Mouse (Mus musculus) common myeloid progenitor, adult 5-6 weeks (primary cell): Measurements from ENCODE around the gene P2rx6. TPM values are rescaled to one million over a fixed set of nuclear protein-coding genes. Genes with fewer than 3 reads are reported as not detected.
"Not testable (repeated sequence)": the region's sequence is repeated elsewhere in the genome, so short reads cannot be mapped to it uniquely, and the experiment has no call there.

Source experiments
- ATAC-seq: replicated peaks from 2 replicates; pipeline ENCODE4 v1.8.0; 2016; ENCODE audit warnings: low read depth, mild to moderate bottlenecking, moderate TSS enrichment, inconsistent platforms; ENCODE audit not compliant: poor library complexity, severe bottlenecking
- total RNA-seq: library from RNA; stranded (forward); fragments of 200-1000, 187-1606 nt; gene quantifications from 2 replicates; pipeline ENCODE4 v1.2.3, GENCODE M21; 2017

P2rx6 gene
- total RNA-seq = 0.05 TPM in 1 of 2 replicates, not detected in the other

DNA sequence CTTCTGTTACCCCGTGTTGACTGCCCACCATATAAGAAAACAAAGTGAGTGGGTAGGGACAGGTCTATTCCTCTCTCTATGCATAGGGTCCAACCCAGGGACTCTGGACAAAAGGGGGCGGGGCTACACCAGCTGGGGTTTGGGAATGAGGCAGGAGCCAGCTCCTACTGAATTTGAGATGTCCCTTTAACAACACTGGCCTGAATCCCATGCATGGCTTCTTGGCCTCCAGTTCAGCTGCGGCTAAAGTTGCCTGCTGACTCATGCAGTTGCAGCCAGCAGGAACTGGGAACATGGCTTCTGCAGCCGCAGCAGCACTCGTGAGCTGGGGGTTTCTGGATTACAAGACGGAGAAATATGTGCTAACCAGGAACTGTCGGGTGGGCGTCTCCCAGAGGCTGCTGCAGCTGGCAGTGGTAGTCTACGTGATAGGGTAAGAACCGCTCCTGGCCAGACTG, at the start of gene P2rx6:
TSS of gene P2rx6 (plus strand) at position 135 of the 458 bp plus-strand sequence.
- ATAC-seq = peak; percentile 70

DNA sequence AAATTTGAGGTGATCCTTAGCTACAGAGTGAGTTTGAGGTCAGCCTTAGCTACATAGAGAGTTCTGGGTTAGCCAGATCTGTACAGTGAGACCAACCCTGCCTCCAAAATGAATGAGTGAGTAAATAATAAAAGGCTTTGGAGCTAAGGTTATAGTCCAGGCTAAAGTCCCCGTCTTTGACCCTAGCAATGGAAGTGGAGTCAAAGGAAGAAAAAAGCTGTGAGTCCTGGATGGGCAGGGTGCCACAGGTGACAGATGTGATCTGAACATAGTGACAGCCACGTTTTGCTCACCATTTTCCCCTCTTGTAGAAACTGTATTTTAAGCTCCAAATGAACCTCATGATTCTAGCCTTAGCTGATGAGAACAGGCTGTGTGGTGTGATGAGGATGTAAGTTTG, 42.8 kb upstream of the P2rx6 start:
- ATAC-seq = no peak

DNA sequence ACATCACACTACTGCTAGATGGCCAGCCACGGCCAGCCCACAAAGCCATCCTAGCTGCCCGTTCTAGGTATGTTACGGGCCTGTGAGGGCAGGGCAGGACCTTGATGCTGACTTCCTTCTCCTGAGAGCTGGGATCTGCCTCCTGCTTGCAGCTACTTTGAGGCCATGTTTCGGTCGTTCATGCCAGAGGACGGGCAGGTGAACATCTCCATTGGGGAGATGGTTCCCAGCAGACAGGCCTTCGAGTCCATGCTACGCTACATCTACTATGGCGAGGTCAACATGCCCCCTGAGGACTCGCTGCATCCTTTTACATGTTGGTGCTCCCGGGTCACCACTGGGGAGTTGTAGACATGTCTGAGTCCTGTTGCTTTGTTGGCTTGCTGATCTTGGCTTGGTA, 37.5 kb upstream of the P2rx6 start:
- ATAC-seq = no peak

DNA sequence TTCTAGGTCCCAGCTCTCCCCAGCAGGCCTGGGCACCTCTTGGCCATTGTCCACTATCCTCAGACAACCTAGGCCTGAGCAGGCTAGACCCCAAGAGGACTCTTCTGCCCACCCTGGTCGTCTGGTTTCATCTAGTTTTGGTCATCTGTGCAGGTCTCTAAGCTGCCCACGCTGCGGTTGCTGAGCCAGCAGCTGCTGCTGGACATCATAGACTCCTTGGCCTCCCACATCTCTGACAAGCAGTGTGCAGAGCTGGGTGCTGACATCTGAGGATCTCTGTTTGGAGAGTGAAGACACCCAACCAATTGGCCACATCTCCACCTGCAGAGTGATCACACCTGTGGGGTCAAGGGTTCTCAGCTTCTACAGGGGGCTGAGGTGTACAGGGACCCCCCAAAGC, 36.2 kb upstream of the P2rx6 start:
- ATAC-seq = no peak

DNA sequence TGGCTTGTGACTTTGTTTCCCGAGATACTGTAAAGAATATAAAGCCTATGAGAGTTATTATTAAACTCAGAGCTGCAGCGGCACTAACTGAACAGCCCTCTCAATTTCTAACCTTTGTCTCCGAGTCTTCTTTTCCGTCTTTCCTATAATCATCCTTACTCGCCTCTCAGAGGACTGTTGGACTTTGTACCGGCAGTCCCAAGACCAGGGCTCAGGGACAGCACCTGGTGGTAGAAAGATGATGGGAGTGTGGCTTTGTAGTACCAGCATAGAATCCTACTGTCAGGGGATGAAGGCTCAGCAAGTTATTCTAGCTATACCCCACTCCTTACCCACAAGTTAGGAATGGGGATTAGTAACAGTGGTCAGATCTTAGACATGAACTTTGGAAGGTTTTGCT, 35.5 kb upstream of the P2rx6 start:
- no peak for ATAC-seq

DNA sequence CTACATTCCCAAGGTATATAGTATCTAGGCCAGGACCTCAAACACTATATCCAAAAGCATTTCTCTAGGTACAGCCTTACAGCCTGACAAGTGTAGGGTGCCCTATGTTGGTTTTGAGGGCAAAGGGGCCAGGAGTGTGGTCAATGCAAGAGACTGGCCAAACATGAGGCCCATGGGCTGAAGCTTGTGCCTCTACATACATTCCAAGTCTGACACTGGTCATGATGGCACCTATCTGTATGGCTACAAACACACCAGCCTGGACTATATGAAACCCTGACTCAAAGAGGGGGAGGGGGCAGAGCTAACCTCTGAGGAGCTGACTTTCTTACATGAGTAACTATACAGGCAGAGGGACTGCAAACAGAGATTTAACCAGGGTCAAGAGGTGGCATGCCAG, 34.1 kb upstream of the P2rx6 start:
- no peak for ATAC-seq

DNA sequence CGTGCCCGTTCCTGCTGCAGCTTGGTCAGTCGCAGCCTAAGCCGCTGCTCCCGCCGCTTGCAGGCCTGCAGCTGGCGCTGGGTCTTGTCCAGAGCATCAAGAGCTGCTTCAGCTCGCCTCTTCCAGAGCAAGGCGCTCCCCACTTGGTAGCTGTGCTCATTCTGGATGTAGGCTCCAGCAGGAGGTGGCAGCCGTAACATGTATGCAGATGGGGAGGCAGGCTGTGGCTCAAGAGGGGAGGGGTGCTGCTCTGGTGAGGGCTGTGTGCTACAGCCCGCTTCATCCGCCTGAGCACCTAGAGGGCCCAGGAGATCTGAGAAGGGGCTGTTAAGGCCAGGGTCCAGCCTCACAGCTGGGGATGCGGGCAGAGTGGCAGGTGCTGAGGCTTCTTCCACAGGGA, 33.4 kb upstream of the P2rx6 start:
- ATAC-seq = no peak

DNA sequence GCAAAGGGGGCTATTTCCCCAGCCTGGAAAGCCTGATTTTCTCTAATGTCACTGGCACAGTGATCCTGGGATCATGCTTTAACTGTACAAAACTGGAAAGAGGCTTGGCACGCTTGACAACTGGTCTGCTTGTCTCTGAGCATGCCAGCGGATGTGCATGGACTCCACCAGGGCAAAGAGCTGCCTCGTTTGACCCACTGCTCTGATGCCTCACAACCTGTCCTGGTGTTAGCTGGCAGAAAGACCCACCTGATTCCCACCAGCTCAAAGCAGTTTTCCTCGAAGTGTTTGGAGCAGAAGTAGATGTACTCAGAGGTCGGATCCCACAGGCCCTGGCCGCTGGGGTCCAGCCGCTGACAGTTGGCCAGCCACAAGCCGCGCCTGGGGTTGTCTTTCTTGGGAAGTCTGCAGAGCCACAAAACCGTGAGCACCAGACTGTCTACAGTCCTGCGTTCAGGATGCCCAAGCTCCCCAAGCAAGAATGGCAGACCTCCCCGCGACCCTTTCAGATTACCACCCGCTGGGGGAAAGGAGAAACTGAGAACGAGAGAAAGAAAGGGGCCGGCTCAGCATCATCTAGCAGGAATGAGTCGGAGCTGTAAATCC, 31.6 kb upstream of the P2rx6 start:
- ATAC-seq = no peak

DNA sequence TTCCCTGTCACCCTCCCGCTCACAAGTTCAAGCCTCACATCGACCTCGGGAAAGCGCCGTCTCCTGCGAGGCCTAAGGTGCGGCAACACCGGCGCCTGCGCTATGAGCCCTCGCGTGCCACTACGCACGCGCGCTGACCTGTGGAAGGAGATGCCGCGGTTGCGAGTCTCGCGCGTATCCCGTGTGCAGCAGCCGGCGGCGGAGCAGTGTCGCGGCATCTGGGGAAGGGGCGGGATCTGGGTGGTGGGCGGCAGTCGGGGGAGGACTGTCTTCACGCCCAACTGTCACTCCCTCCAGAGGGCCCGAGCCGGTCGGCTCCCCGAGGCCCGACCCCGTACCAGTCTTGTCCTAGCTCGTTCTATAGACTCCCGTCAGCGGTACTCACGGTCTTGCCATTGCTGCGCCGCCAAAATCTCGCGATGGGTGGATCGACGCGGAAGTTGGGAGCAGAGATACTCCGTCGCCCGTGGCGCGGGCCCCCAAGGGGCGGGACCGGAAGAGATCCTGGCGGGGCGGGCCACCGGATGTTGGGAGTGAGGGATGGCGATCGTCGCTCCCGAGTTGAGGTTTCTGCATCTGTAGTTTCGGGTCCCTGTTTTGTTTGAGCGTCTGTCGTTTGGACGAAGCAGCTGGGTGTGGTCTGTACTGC, 30.9 kb upstream of the P2rx6 start, which contains the start of gene Thap7:
TSS of gene Thap7 (minus strand) at position 497 of the 649 bp plus-strand sequence.
- ATAC-seq = peak; percentile 88

DNA sequence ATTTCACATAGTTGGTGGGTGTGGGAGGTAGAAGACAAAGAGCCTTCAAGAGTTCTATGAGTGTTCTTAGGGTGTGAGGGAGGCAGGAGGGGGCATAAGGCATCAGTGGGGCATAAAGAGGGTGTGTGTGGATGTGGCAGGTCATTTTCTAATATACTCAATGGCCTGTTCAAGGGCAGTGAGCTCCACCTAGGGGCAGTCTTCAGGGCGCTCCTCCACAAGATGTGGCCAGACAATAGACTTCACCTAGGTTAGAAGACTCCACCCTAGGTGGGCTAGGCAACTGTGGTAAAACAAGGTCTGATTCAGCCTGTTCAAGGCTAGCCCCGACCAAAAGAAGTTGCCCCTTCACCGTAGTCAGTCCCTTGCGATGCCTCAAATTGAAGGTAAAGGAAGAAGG, 29.4 kb upstream of the P2rx6 start:
- peak; percentile 35 for ATAC-seq

DNA sequence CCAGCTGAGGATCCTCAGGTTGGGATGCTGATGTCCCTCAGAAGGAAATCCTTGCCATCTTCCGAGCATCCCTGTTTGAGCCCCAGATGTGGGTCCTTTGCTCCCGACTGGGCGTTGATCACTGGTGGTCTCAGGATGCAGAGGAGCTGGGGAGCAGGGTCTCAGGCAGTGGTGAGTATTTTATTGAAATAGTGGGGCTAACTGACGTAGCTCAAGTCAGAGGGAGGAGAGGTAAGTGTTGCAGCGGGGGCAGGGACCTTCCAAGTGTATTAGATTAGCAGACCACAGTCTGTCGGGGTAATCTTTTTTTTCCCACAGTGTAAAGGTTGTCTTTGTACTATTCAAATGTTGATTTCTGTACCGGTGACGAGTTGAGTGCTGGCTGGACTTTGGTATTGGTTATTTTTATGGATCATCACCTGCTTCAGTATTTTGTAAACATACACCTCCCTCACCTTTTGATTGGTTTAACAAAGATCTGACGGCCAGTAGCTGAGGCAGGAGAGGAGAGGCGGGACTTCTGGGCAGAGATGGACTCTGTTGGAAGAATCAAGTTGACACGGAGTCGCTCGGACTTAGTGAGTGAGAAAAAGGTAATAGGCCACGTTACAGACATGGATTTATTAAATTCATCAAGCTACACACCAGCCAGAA, 28.9 kb upstream of the P2rx6 start:
- no peak for ATAC-seq

DNA sequence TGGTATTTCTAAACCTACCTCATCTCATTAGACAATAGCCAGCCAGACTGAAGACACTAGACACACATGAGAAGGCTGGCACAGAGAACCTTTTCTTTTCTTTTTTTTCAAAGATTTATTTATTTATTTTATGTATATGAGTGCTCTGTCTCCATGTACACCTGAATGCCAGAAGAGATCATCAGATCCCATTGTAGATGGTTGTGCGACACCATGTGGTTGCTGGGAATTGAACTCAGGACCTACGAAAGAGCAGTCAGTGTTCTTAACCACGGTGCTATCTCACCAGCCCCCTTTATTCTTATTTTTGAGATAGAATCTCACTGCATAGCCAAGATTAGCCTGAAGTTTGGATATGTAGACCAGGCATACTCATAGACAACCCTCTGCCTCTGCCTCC, 25.1 kb upstream of the P2rx6 start:
- ATAC-seq = no peak

DNA sequence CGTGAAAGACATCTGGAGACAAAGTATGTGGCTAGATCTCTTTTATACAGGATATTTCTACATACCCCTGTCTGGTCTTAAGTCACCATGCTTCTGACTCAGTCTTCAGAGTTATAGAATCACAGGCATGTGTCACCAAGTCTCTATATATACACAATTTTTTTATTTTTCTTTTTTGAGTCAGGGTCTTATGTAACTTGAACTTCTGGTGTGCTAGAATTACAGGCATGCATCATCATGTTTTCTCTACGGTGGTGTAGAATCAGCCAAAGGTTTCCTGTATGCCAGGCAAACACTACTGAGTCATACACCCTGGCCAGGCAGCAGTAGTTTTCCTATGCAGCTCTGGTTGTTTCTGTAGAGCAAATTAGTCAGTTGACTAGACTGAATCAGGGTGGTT, 19.1 kb upstream of the P2rx6 start:
- ATAC-seq = no peak

DNA sequence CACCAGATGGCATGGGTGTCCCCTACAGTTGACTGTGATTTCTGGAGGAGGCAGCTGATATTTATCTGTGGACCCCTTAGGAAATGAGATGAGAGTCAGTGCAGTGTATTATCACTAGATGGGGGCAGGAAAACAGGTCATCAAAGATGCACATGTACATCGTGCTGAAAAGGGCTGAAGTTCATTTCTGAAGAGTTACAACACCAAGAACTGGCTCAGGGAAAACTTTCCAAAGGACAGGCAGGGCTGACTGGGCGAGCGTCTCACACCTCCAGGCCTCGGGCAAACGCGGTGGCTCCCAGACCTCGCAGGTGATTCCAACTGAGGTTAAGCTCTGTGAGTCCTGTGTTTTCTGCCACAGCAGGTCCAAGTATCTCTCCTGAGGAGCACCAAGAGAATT, 8.8 kb upstream of the P2rx6 start:
- no peak for ATAC-seq

DNA sequence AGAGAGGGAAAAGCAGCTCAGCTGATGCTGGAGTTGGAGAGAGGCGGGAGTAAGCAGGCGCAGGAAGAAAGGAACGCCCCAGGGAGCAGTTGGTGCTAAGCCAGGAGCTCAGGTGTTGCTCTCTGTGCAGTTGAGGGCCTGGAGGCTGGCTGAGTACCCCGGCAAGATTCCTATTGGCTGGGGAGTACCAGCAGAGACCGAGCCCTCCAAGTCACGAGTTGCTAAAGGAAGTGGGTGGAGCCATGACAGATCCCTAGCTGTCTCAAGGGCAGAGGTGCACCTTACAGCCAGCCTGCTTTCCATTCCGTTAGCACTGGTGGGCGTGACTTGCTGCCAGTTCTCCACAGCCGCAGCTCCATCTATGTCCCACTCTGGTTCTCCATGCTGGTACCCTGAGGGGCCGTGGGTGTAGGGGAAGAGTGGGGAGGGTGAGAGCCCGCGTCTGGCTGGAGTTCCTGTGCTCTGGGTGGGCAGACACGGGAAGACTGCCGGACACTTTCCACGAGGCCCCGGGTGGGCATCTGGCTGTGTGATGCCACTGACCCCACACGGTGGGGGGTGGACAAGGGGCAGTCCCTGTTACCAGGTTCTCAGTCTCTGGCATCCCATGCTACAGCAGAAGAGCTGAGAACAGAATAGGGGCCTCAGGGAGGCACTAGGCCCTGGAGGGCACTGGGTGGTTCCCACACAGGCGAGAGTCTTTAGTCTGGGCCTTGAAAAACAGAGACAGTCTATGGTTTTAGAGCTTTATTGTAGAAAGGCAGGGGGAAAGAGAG, 7.6 kb upstream of the P2rx6 start:
- ATAC-seq = peak; percentile 94

DNA sequence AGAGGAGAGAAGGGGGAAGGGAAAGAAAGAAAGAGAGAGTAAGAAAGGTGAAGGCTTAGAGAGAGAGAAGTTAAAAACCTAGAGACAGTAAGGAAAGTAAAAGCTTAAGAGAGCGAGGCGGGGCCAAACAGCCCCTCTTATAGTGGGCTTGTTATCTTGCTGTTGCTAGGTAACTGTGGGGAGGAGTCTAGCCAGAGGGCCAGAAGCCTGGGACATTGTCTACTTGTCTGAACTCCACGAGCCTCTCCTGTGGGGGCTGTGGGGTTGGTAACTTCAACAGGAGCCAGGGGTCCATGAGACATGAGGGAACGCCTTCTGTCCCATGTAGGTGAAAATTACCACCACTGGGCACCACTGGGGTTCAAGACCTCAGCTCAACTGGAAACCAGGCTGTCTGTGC, 7.0 kb upstream of the P2rx6 start:
- not testable (repeated sequence) for ATAC-seq

DNA sequence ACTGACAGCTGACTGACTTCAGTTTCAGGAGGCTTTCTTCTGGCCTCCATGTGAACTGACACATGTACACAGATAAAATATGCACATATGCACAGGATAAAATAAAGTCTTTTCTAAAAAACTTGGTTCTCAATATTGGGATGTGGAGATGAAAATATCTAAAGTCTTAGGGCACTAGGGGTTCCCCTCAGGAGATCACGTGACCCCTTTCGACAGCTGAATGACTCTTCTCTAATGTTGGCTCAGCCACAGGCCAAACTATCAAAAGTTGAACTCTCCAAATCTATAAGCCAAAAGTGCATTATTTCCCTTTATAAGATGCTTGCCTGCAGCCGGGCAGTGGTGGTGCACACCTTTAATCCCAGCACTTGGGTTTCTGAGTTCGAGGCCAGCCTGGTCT, 5.5 kb upstream of the P2rx6 start:
- no peak for ATAC-seq

DNA sequence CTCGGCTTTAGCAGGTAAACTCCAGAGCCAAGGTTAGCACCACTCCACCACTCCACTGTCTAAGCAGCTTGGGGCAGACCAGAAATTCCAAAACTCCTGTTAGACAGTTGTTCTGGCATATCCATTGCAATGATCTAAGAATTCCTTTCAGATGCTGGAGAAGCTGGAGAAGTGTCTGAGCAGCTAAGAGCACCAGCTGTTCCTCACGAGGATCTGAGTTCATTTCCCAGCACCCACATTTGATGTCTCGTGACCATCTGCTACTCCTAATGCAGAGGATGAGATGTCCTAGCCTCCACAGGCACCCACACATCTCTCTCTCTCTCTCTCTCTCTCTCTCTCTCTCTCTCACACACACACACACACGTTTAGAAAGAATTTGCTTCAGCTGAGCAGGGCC, 4.8 kb upstream of the P2rx6 start:
- ATAC-seq = no peak

DNA sequence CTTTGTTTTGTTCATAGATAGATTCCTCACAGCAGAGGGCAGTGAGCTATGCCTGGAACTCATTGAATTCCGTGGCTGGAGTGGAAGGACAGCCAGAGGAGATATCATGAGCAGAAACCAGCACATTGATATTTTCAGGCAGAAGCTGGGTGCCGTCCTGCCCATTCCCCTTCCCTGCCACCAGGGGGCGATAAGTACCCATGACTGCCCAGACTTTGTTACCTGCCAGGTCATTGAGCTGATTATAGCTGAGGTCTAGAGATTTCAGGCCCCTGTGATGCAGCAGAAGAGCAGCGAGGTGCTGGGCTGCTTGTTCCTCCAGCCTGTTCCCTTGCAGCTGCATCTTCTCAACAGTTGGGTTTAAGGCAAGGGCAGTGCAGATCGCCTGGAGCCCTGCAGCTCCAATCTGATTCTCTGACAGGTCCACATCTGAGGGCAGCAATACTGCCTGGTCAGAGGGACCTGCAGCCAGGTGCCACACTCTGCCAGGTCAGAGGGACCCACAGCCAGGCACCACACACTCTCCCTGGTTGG, 3.7 kb upstream of the P2rx6 start:
- ATAC-seq = peak; percentile 34; the same call in 1 of the 2 replicates

DNA sequence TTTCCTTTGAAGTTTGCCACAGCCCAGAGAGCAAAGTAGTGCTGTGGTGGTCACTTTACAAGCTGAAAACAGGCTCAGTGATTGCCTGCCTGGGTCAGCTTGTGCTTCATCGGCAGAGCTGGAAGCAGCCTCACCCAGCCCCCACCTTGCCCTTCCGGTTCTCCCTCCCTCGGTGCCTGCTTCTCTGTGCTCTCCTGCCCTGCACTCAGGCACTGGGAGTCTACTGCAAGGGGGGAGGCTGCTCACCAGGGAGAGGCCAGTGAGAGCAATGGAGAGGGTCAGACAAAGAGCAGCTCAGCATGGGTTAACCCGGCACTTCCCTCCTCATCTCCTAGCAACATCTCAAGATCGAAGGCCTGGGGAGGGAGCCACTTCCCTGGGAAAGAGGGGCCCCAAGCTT, 2.9 kb upstream of the P2rx6 start:
- no peak for ATAC-seq
